In the genomic region with DNA sequence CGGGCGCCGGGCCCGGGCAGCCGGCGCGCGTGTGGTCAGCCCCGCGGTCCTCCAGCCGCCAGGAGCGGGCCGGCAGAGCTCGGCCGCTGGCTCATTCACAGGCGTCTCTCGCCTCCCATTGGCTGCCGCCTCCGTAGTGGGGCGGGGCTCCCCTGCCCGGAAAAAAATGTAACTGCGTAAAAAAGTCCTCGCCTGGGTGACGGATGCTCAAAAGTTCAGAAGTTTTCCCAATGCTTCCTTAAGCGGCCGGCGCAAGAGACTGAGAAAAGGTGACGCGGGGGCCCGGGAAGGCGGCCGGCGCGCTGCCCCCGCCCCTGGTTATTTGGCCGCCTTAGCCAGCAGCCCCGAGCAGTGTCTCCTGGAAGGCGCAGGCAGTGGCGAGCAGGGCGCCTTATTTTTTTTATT, we compare ENCODE assay signal across 8 mouse cellular contexts. TPM values are rescaled to one million over a fixed set of nuclear protein-coding genes. Genes with fewer than 3 reads are reported as not detected.
DNase-seq lines count a peak whose midpoint lies in the region; ATAC-seq and TF ChIP-seq lines count a peak whose summit lies in the region.

A gene (plus strand): TSS at position 206 of the 405 bp plus-strand sequence.

- peak; percentile 16 to 43 for DNase-seq in layer of hippocampus, adult 8-10 months (ENCODE audit: low spot score in 2 of 2)
- no peak for DNase-seq in layer of hippocampus, postnatal 25 days (ENCODE audit: extremely low spot score in 1 of 2, low spot score in 1 of 2)
- peak; percentile 78 for DNase-seq in embryo, embryonic 11.5 days (ENCODE audit: low read depth, low spot score)
- peak; percentile 51 for DNase-seq in liver, adult 2 months (ENCODE audit: extremely low read depth, low read depth, low spot score)
- peak; percentile 61 for DNase-seq in midbrain, postnatal 0 days (ENCODE audit: low spot score)
- peak; percentile 42 for DNase-seq in thymus, adult 2 months

- H3K4me1 ChIP-seq in intestine, postnatal 0 days (replicated peaks; ENCODE audit: control insufficient read depth, insufficient read depth, low read length) = peaks cover 5% of the 10 kb centered on the region
- peaks cover 10% of the 10 kb centered on the region for H3K4me1 ChIP-seq in liver, adult 2 months (ENCODE audit: control insufficient read depth, insufficient read depth, low read length)
- peaks cover 3% of the 10 kb centered on the region; the same call in 1 of the 2 replicates for H3K4me1 ChIP-seq in midbrain, postnatal 0 days (ENCODE audit: insufficient read depth, low read length)
- H3K4me1 ChIP-seq in thymus, adult 2 months (replicated peaks; ENCODE audit: control insufficient read depth, insufficient read depth, low read length) = peaks cover 23% of the 10 kb centered on the region

- TF ChIP-seq CTCF in intestine, postnatal 0 days (IDR thresholded peaks at IDR 0.05; ENCODE audit: low read depth) = no peak
- no peak for TF ChIP-seq CTCF in liver, adult 2 months (IDR thresholded peaks at IDR 0.05; ENCODE audit: low read depth, low read length)
- TF ChIP-seq CTCF in midbrain, postnatal 0 days (IDR thresholded peaks at IDR 0.05) = no peak
- TF ChIP-seq CTCF in thymus, adult 2 months (IDR thresholded peaks at IDR 0.05; ENCODE audit: borderline replicate concordance, control insufficient read depth, extremely low read depth, insufficient read depth, low read length, poor library complexity) = no peak

- H3K36me3 ChIP-seq in intestine, postnatal 0 days (ENCODE audit: control insufficient read depth, insufficient read depth) = no peaks in the 10 kb centered on the region
- no peaks in the 10 kb centered on the region for H3K36me3 ChIP-seq in liver, adult 2 months (ENCODE audit: control insufficient read depth, insufficient read depth, low read length)
- H3K36me3 ChIP-seq in midbrain, postnatal 0 days (ENCODE audit: insufficient read depth, low read length) = no peaks in the 10 kb centered on the region
- no peaks in the 10 kb centered on the region for H3K36me3 ChIP-seq in thymus, adult 2 months (ENCODE audit: control insufficient read depth, insufficient read depth, low read length)

- no peak for TF ChIP-seq POLR2A in liver, adult 2 months (IDR thresholded peaks at IDR 0.05; ENCODE audit: extremely low read depth, insufficient read depth, low read length)
- no peak for TF ChIP-seq POLR2A in thymus, adult 2 months (IDR thresholded peaks at IDR 0.05; ENCODE audit: control insufficient read depth, extremely low read depth, insufficient read depth, low read length, poor library complexity)

- WGBS in intestine, postnatal 0 days = under 1% methylated on average over 40 of the region's 40 CpGs
- WGBS in liver, adult 2 months = under 1% methylated on average over 39 of the region's 40 CpGs
- under 1% methylated on average over 39 of the region's 40 CpGs for WGBS in midbrain, postnatal 0 days
- under 1% methylated on average over 40 of the region's 40 CpGs for WGBS in thymus, adult 2 months

- H3K4me2 ChIP-seq in intestine, postnatal 0 days (replicated peaks; ENCODE audit: low read depth) = peak within 1 kb of the TSS; percentile 98
- H3K4me2 ChIP-seq in midbrain, postnatal 0 days (ENCODE audit: low read depth, low read length, poor library complexity, severe bottlenecking) = peak within 1 kb of the TSS; percentile 52

- H3K9ac ChIP-seq in intestine, postnatal 0 days (ENCODE audit: low read depth, low read length) = 0 out of 2 replicates have a peak within 1 kb of the TSS, but pooled peaks have one; percentile 27
- H3K9ac ChIP-seq in liver, adult 2 months (ENCODE audit: low read depth, low read length) = peak within 1 kb of the TSS; percentile 71
- H3K9ac ChIP-seq in midbrain, postnatal 0 days (replicated peaks; ENCODE audit: low read length, poor library complexity, severe bottlenecking) = peak within 1 kb of the TSS; percentile 39; the same call in 1 of the 2 replicates

- H3K79me2 ChIP-seq in liver, adult 2 months (ENCODE audit: control insufficient read depth, insufficient read depth, low read length) = no peaks in the 10 kb centered on the region

- no peak within 1 kb of the TSS for H3K27ac ChIP-seq in intestine, postnatal 0 days (ENCODE audit: low read depth, low read length)
- H3K27ac ChIP-seq in liver, adult 2 months (replicated peaks; ENCODE audit: insufficient read depth, low read depth, low read length) = no peak within 1 kb of the TSS
- peak within 1 kb of the TSS; percentile 67 for H3K27ac ChIP-seq in midbrain, postnatal 0 days (ENCODE audit: low read depth, low read length)
- H3K27ac ChIP-seq in thymus, adult 2 months (ENCODE audit: control insufficient read depth, insufficient read depth, low read length) = no peak within 1 kb of the TSS

- ATAC-seq in granulocyte monocyte progenitor cell, adult 5-6 weeks (replicated peaks; ENCODE audit: poor library complexity, severe bottlenecking) = peak; percentile 68
- ATAC-seq in intestine, postnatal 0 days = peak; percentile 66
- ATAC-seq in midbrain, postnatal 0 days (ENCODE audit: low FRiP score) = peak; percentile 65

- H3K4me3 ChIP-seq in intestine, postnatal 0 days (ENCODE audit: low read depth, low read length) = peak within 1 kb of the TSS; percentile 56
- H3K4me3 ChIP-seq in liver, adult 2 months (ENCODE audit: insufficient read depth, low read depth, low read length) = peak within 1 kb of the TSS; percentile 65
- peak within 1 kb of the TSS; percentile 38 for H3K4me3 ChIP-seq in midbrain, postnatal 0 days (ENCODE audit: low read depth, low read length)
- H3K4me3 ChIP-seq in thymus, adult 2 months (ENCODE audit: control insufficient read depth, insufficient read depth, low read length) = peak within 1 kb of the TSS; percentile 28

- no peaks in the 10 kb centered on the region for H3K9me3 ChIP-seq in intestine, postnatal 0 days (ENCODE audit: control insufficient read depth)
- no peaks in the 10 kb centered on the region for H3K9me3 ChIP-seq in midbrain, postnatal 0 days (ENCODE audit: low read length)

- peaks cover 94% of the 10 kb centered on the region for H3K27me3 ChIP-seq in intestine, postnatal 0 days (replicated peaks; ENCODE audit: control insufficient read depth, insufficient read depth, low read length)
- peaks cover 43% of the 10 kb centered on the region for H3K27me3 ChIP-seq in liver, adult 2 months (ENCODE audit: control insufficient read depth, insufficient read depth, low read length)
- peaks cover 37% of the 10 kb centered on the region for H3K27me3 ChIP-seq in midbrain, postnatal 0 days (ENCODE audit: insufficient read depth, low read length)
- peaks cover 53% of the 10 kb centered on the region for H3K27me3 ChIP-seq in thymus, adult 2 months (ENCODE audit: control insufficient read depth, insufficient read depth, low read length)

RNA-seq across cellular contexts. Expression of the gene that starts here (rescaled TPM):
- total RNA-seq in layer of hippocampus, adult 8-10 months (2022) = 1 to 10 TPM; 4.1 to 5.0 (median 4.7) TPM
- 1 to 10 TPM; 3.6 to 4.2 TPM for total RNA-seq in layer of hippocampus, postnatal 25 days (2021)
- total RNA-seq in granulocyte monocyte progenitor cell, adult 5-6 weeks (2014; fragmentation: Nextera tagmentation) = not detected in 2 replicates
- total RNA-seq in granulocyte monocyte progenitor cell, adult 5-6 weeks (2017) = not detected in 2 replicates
- polyA plus RNA-seq in intestine, postnatal 0 days (2015; fragmentation: Nextera tagmentation; extraction: Ambion mirVana) = 0.08 and 0.12 TPM in 2 replicates
- total RNA-seq in liver, adult 2 months (2014; rRNA removed) = 0.07 and 0.09 TPM in 2 replicates
- polyA plus RNA-seq in liver, adult 2 months (2012; rRNA removed) = 0.05 TPM in 1 of 2 replicates, not detected in the other
- 12.6 and 17.1 TPM in 2 replicates for total RNA-seq in midbrain, postnatal 0 days (2014; rRNA removed)
- 1.8 and 2.2 TPM in 2 replicates for polyA plus RNA-seq in midbrain, postnatal 0 days (2015; fragmentation: Nextera tagmentation; extraction: Ambion mirVana)
- 1.9 TPM in 2 replicates for polyA plus RNA-seq in thymus, adult 2 months (2012; rRNA removed)

Comparison
In these comparisons a context has a peak if more than half of its experiments do, and no peak if none do; other contexts are left out.
1. DNase-seq: peak in layer of hippocampus, adult 8-10 months (2 of 2), embryo, embryonic 11.5 days (single experiment), midbrain, postnatal 0 days (single experiment) and thymus, adult 2 months (single experiment); none in layer of hippocampus, postnatal 25 days (0 of 2).
2. Peak in ATAC-seq in granulocyte monocyte progenitor cell, adult 5-6 weeks; RNA of the gene not detected or under 1 TPM.
3. Peak in ATAC-seq, H3K4me3 ChIP-seq, H3K9ac ChIP-seq and H3K4me2 ChIP-seq in intestine, postnatal 0 days; RNA of the gene not detected or under 1 TPM.
4. Peak in DNase-seq, H3K4me3 ChIP-seq and H3K9ac ChIP-seq in liver, adult 2 months; RNA of the gene not detected or under 1 TPM.
5. Peak in every context shown above with its lines, with median percentiles within 50 percentile points of each other: ATAC-seq, H3K4me3 ChIP-seq and H3K9ac ChIP-seq.